Mouse (Mus musculus) small intestine, adult 2 months (tissue): ENCODE measurements around the gene Olfr385. TPM values are rescaled to one million over a fixed set of nuclear protein-coding genes. Genes with fewer than 3 reads are reported as not detected.
"Not testable (repeated sequence)": the region's sequence is repeated elsewhere in the genome, so short reads cannot be mapped to it uniquely, and the experiment has no call there.

Experiments
- H3K27ac ChIP-seq: fragments of 200-500 bp; 2 replicates; pipeline ENCODE4 v1.5.1; 2012; ENCODE audit warnings: low read depth, low read length, control low read depth, inconsistent platforms; ENCODE audit not compliant: insufficient read depth
- H3K27me3 ChIP-seq: fragments of 200-500 bp; 2 replicates; pipeline ENCODE4 v1.6.1; 2012; ENCODE audit warnings: mild to moderate bottlenecking, moderate library complexity, low read length, inconsistent platforms; ENCODE audit not compliant: control insufficient read depth, insufficient read depth
- H3K36me3 ChIP-seq: fragments of 200-500 bp; 2 replicates; pipeline ENCODE4 v1.6.1; 2012; ENCODE audit warnings: mild to moderate bottlenecking, low read length, control low read depth, inconsistent platforms; ENCODE audit not compliant: control insufficient read depth, insufficient read depth
- H3K4me1 ChIP-seq: fragments of 200-500 bp; 2 replicates; pipeline ENCODE4 v1.6.1; 2012; ENCODE audit warnings: low read length, inconsistent platforms, mixed read lengths; ENCODE audit not compliant: control insufficient read depth, insufficient read depth, insufficient read length
- H3K4me3 ChIP-seq: fragments of 200-500 bp; 2 replicates; pipeline ENCODE4 v1.5.1; 2012; ENCODE audit warnings: low read depth, mild to moderate bottlenecking, control low read depth, inconsistent platforms, low read length, moderate library complexity
- CTCF ChIP-seq: fragments of 200-500 bp; IDR thresholded peaks from 2 replicates; pipeline ENCODE4 v1.5.1; 2012; ENCODE audit warnings: low read depth, mild to moderate bottlenecking, control low read depth, inconsistent platforms, low read length, moderate library complexity, mixed read lengths; ENCODE audit not compliant: insufficient replicate concordance, insufficient read length; ENCODE audit errors: extremely low read depth
- POLR2A ChIP-seq: fragments of 200-500 bp; IDR thresholded peaks from 2 replicates; pipeline ENCODE4 v1.6.1; 2012; ENCODE audit warnings: low read depth, mild to moderate bottlenecking, control low read depth, inconsistent platforms, low read length, moderate library complexity
- WGBS: fragments of 180-500 bp; shearing (Covaris S2); methylation state at CpG from one replicate; pipeline ENCODE4 v1.1.7; 2018; 5-methylcytosine and 5-hydroxymethylcytosine counted together
- polyA plus RNA-seq: library from polyadenylated mRNA; depleted of rRNA; stranded (reverse); fragments of >200 nt; gene quantifications from 2 replicates; pipeline ENCODE4 v1.2.3, GENCODE M21; 2012; rRNA removed

Gene Olfr385
- not detected in 2 replicates for polyA plus RNA-seq

DNA sequence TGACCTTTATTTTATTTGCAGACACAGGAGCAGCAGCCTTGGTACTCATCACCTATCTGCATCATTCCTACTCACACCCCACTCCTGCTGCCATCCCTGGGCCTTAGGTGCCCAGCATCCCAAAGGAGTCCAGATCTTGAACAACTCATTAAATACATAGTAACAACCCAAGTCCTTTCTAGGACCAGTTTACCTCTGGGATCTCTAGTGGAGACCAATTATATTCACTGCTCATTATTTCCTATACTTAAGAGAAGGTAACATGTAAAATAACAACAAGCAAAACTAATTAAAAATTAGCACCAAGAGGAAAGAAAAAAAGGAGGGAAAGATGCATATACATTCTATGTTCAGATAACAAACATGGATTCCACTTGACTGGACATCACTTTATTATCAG, at the start of gene Olfr385:
Gene Olfr385, minus strand, starts transcription at position 101 of the 400 bp plus-strand sequence.
- TF ChIP-seq CTCF (no peak), POLR2A (no peak)
- no peaks in the 10 kb centered on the region for H3K36me3 ChIP-seq
- H3K27ac ChIP-seq, result no peak within 1 kb of the TSS
- no peaks in the 10 kb centered on the region for H3K27me3 ChIP-seq
- no peaks in the 10 kb centered on the region for H3K4me1 ChIP-seq
- no peak within 1 kb of the TSS for H3K4me3 ChIP-seq

- Histone ChIP-seq H3K4me3 (no peak within 1 kb of the TSS), H3K4me1 (no peaks in the 10 kb centered on the region)
- TF ChIP-seq CTCF (no peak), POLR2A (no peak)
Measured at GRCm38 (mm10) chr11:73598294-73598693, 5.5 kb upstream of the Olfr385 start, which contains the start of gene Olfr384. Gene Olfr384 (plus strand): TSS chr11:73598594.

GRCm38 (mm10) chr11:73583188-73583587, 9.6 kb downstream of the Olfr385 start:
- H3K4me1 ChIP-seq, H3K27me3 ChIP-seq, H3K36me3 ChIP-seq, H3K27ac ChIP-seq, H3K4me3 ChIP-seq: not testable (repeated sequence)
- WGBS, result 49% methylated on average over 1 of the region's 1 CpGs

More at GRCm38 (mm10) chr11:73598294-73598693, 5.5 kb upstream of the Olfr385 start, which contains the start of gene Olfr384:
- no peak within 1 kb of the TSS for H3K27ac ChIP-seq
- H3K27me3 ChIP-seq, result no peaks in the 10 kb centered on the region
- no peaks in the 10 kb centered on the region for H3K36me3 ChIP-seq

DNA sequence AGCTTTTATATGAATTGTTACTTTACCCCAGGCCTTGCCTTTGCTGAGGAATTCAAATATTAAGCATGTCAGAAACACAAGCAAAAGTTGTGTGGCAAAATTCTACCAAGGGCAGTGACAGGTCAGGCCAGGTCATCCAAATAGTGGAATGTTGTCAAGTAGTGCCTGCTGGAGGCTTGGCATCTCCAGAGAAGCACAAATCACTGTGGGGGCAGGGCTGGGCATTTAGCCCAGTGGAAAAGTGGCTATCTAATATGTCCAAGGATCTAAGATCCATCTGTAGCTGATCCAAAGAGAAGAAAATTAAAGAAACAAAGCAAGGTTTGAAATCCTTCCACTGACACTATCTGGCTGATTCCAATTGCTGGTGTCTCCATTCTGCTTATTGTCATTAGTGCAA, 12.9 kb downstream of the Olfr385 start:
- Histone ChIP-seq H3K27ac (no peak overlapping the region), H3K36me3 (no peaks in the 10 kb centered on the region), H3K4me3 (no peak overlapping the region), H3K4me1 (no peaks in the 10 kb centered on the region), H3K27me3 (no peaks in the 10 kb centered on the region)
- TF ChIP-seq CTCF, result no peak
- TF ChIP-seq POLR2A, result no peak

Other genes starting within 250 kb of the Olfr385 start
- 0.22 TPM in 1 of 2 replicates, not detected in the other for gene Olfr20, start 242.2 kb downstream of the Olfr385 start, polyA plus RNA-seq
- gene Olfr376, start 221.8 kb downstream of the Olfr385 start, polyA plus RNA-seq, result not detected in 2 replicates
- not detected in 2 replicates for gene Olfr1, start 193.4 kb downstream of the Olfr385 start, polyA plus RNA-seq
- not detected in 2 replicates for gene Olfr378, start 164.5 kb downstream of the Olfr385 start, polyA plus RNA-seq
- gene Olfr380, start 135.5 kb downstream of the Olfr385 start, polyA plus RNA-seq, result not detected in 2 replicates
- gene Olfr381, start 101.4 kb downstream of the Olfr385 start, polyA plus RNA-seq, result not detected in 2 replicates
- not detected in 2 replicates for gene Olfr382, start 75.8 kb downstream of the Olfr385 start, polyA plus RNA-seq
- not detected in 2 replicates for gene Olfr384, start 5.6 kb upstream of the Olfr385 start, polyA plus RNA-seq
- gene Zfp735, start 95.8 kb upstream of the Olfr385 start, polyA plus RNA-seq, result not detected in 2 replicates
- not detected in 2 replicates for gene Olfr389, start 187.7 kb upstream of the Olfr385 start, polyA plus RNA-seq
- gene Olfr390, start 190.0 kb upstream of the Olfr385 start, polyA plus RNA-seq, result not detected in 2 replicates
- not detected in 2 replicates for gene Olfr391-ps, start 210.0 kb upstream of the Olfr385 start, polyA plus RNA-seq
- not detected in 2 replicates for gene Olfr392, start 224.0 kb upstream of the Olfr385 start, polyA plus RNA-seq